Mouse (Mus musculus): ENCODE data around the gene Bckdhb.

DNA sequence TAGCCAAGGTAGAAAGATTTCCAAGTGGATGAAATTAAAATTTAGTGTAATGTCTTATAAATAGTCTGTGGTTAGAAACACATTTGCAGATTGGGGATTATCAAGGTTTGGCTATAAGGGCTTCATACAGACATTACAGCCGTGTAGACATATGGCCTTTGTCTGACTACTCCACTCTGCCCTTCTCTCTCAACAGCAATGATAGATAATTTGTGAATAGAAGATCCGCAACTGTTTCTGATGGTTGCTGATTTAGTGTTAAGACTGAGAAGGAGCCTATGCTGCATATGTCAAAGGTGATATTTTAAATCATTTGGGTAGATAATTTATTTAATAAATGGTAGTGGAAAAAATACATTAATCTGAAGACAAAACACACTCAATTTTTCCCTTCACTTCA, 115.4 kb downstream of the Bckdhb start:
- TF ChIP-seq CTCF (IDR thresholded peaks at IDR 0.05; ENCODE audit: extremely low read depth, insufficient read depth, insufficient read length, insufficient replicate concordance) (no peak), POLR2A (IDR thresholded peaks at IDR 0.05; ENCODE audit: low read depth, low read length) (no peak)

Measured in spleen, adult 2 months (tissue).